Mouse (Mus musculus): Measurements from ENCODE around the gene Dcaf17.

The Dcaf17 gene

GRCm38 (mm10) chr2:71054716-71055115, 412 bp upstream of the Dcaf17 start:
- no peak for DNase-seq (ENCODE audit: low spot score)

GRCm38 (mm10) chr2:71056115-71056835, 1.1 kb downstream of the Dcaf17 start:
- DNase-seq (ENCODE audit: low spot score) = no peak

- no peak for DNase-seq (ENCODE audit: low spot score)
Measured at GRCm38 (mm10) chr2:71071601-71072000, 16.5 kb downstream of the Dcaf17 start.

GRCm38 (mm10) chr2:71073330-71073729, 18.2 kb downstream of the Dcaf17 start:
- no peak for DNase-seq (ENCODE audit: low spot score)

- DNase-seq (ENCODE audit: low spot score) = no peak
Measured at GRCm38 (mm10) chr2:71073828-71074227, 18.7 kb downstream of the Dcaf17 start.

GRCm38 (mm10) chr2:71082416-71082815, 27.3 kb downstream of the Dcaf17 start:
- no peak for DNase-seq (ENCODE audit: low spot score)

- no peak for DNase-seq (ENCODE audit: low spot score)
Measured at GRCm38 (mm10) chr2:71083454-71084193, 28.5 kb downstream of the Dcaf17 start.

- DNase-seq (ENCODE audit: low spot score) = no peak
Measured at GRCm38 (mm10) chr2:71089766-71090165, 34.6 kb downstream of the Dcaf17 start.

- DNase-seq (ENCODE audit: low spot score) = no peak
Measured at GRCm38 (mm10) chr2:71090660-71091445, 35.7 kb downstream of the Dcaf17 start.

GRCm38 (mm10) chr2:71096170-71096569, 41.0 kb downstream of the Dcaf17 start:
- DNase-seq (ENCODE audit: low spot score) = no peak

GRCm38 (mm10) chr2:71102621-71103291, 47.6 kb downstream of the Dcaf17 start:
- no peak for DNase-seq (ENCODE audit: low spot score)

GRCm38 (mm10) chr2:71103292-71103680, 48.2 kb downstream of the Dcaf17 start:
- no peak for DNase-seq (ENCODE audit: low spot score)

GRCm38 (mm10) chr2:71104696-71105095, 49.6 kb downstream of the Dcaf17 start:
- DNase-seq (ENCODE audit: low spot score) = no peak

- DNase-seq (ENCODE audit: low spot score) = no peak
Measured at GRCm38 (mm10) chr2:71105469-71106215, 50.5 kb downstream of the Dcaf17 start.

- no peak for DNase-seq (ENCODE audit: low spot score)
Measured at GRCm38 (mm10) chr2:71107225-71107624, 52.1 kb downstream of the Dcaf17 start.

- no peak for DNase-seq (ENCODE audit: low spot score)
Measured at GRCm38 (mm10) chr2:71108541-71108940, 53.4 kb downstream of the Dcaf17 start.

- no peak for DNase-seq (ENCODE audit: low spot score)
Measured at GRCm38 (mm10) chr2:71113489-71114171, 58.5 kb downstream of the Dcaf17 start.

- DNase-seq (ENCODE audit: low spot score) = no peak
Measured at GRCm38 (mm10) chr2:71116151-71116550, 61.0 kb downstream of the Dcaf17 start.

- DNase-seq (ENCODE audit: low spot score) = no peak
Measured at GRCm38 (mm10) chr2:71117797-71118708, 62.9 kb downstream of the Dcaf17 start, which contains the start of gene Cybrd1. Gene Cybrd1, plus strand, starts transcription at chr2:71117923.

- no peak for DNase-seq (ENCODE audit: low spot score)
Measured at GRCm38 (mm10) chr2:71120844-71121243, 65.7 kb downstream of the Dcaf17 start.
